Mouse (Mus musculus) WW6 (cell line): Measurements from ENCODE around the gene Inpp4a.

Experiments
- DNase-seq: peaks from one replicate; pipeline ENCODE4 v3.0.0-alpha.2; 2013; ENCODE audit warnings: low read depth, low spot score

Inpp4a gene

DNA sequence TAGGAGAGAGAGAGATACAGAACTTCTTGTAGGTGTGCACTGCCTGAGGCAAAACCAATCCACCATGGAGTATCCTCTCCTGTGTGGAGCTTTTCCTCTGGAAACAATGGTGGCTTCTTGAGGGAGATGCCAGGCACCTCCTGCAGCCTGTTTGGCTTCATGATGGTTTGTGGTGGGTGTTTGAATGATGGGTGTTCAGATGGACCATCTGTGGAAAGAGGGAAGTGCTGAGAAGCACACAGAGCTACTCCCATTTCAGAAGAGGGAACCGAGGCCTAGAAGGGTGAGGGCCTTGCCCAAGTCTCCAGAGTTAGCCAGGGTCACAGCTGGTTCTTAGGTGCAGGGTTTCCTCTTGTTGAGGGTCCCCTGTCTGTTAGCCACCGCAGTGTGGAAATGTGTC is 23.0 kb downstream of the Inpp4a start:
- no peak for DNase-seq

DNA sequence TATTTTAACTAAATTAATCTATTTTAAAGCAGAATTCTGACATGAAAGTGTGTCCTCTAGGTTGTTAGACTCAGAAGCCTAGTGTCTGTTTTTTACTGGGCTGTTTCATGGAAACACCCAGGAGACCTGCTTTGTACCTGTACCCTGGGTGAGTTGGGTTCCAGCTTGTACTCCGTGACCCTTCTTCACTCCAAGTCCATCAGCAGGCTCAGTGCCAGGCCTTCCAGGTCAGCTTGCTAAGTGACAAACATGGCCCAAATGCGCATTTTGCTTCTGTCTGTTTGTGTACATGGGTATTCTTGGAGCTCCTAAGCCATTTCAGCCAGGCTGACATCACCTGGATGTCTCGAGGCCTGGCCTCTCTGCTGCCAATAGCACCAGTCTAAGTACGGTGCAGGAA is 23.5 kb downstream of the Inpp4a start:
- no peak for DNase-seq

DNA sequence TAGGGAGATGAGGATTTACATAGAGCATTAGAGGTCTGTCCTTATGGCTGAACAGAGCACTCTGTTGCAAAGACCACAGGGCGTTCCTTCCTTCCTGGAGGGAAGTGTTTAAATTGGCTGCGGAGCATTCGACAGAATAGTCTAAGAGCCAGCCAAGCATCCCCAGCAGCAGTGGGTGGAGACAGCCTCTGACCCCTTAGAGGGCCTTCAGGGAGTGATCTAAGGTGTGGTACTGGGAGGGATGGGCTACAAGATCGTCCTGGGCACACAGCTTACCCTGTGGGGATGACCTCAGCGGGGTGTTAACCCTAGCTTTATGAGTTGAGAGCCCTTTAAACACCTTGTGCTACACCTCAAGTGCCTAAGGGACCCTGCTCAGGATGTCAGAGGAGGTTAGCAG is 24.9 kb downstream of the Inpp4a start:
- no peak for DNase-seq

DNA sequence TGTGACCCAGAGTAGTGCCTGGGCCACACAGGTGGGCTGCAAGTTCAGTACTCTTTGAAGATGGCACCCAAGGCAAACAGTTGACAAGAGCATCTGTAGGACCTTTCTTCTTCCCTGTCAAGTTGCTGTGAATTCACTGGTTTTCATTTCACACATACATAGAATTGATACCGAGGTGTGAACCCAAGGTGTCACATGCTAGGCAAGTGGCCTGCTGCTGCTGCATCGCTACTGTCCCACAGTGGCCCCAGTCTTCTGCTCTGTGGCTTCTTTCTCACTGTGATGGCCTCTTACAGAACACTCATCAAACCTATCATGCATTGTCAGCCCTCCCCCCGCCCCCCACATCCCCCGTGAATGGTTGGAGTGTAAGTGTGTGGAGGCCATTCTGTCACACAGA is 27.6 kb downstream of the Inpp4a start:
- no peak for DNase-seq

DNA sequence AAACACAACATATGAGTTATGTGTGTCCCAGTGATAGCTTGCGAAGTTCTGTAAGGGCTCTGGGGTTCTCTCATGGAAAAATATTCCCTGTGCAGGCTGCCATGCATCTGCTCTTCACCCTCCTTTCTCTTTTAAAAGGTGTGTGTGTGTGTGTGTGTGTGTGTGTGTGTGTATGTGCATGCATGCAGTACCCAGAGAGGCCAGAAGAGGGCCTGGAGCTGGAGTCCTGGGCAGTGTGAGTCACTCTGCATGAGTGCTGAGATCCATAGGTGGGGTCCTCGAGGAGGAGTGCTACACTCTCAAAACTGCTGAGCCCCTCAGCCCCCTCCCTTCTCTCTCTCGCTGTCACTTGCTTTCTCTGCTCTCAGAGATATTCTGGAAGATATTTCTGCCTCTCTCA is 29.5 kb downstream of the Inpp4a start:
- DNase-seq = no peak

DNA sequence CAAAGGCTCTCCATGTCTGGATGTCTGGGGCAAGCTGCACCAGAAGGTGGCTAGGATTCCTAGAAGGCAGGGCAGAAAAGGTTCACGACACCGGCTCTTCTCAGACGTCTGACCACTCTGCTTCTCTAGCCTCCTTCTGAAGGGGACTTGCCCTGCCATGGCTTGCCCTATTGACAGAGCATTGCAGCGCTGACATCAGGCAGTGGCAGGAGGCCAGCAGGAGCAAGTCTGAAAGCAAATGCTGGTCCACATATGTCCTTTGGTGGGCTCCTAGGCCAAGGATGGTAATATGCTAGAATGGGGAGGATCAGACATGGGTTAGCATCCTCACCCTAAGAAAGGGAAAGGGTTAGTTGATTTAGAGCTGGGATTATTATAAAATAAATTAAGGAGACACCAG is 30.2 kb downstream of the Inpp4a start:
- no peak for DNase-seq

DNA sequence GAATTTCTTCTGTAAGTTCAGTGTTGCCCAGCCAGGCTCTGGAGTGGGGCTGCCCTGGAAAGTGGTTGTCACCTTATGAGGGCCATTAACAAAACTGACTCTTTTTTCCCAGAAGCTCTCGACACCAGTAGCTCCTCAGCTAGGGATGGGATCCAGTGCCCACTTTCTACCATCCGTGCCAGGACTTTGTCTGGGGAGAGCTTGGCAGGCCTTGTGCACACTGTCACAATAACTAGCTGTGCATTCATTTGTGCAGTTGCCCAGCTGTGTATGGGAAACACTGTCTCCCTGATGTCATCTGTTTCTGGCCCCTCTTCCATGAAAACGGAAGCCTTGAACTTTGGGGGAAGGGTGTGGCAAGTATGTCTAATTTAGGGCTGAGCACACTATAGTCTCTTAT is 33.1 kb downstream of the Inpp4a start:
- no peak for DNase-seq

DNA sequence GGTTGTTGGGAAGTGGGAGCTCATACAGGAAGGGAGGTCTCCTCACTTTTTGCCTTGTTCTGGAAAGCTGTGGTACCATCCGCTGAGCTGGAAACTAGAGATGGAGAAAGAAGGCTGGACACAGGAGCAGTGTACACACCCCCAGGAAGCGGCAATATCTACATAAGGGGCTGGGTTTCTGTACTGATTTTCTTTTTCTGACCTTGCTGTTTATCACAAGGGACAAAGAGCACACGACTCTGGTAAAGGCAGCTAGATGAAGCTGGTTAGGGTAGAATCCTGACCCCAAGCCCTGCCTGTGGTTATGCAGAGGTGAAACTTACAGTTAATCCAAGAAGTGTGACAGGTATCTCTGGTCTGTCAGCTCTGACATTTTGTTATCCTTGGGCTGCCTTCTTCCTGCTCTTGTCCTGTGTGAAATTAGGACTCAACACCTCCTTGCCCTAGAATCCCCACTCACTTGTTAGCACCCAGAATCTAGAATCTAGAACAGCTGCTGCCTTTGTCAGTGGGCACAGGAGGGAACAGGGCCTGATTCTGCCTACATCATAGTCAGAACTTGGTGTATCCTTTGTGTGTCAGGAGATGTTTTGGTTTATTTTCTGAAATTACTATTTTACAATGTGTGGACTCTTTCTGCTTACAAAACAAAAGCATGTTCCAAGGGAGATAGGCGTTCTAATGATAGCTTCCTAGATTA is 34.2 kb downstream of the Inpp4a start:
- no peak for DNase-seq

DNA sequence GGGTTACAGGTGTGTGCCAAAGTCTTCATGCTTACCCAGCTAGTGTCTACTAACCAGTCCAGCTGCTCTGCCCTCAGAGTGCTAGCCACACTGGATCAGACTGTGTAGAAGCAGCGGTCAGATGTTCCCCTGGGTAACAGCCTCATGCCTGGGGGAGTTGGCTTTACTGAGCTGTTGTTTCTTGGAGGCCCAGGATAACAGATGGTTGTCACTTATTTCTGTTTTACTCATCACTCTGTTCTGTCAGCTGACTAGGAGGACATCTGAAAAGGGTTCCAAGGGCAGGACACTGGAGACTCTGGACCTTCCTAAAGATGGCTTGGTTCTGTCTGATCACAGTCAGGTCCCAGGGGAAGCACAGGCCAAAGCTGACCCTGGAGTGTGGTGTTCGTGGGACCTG is 36.4 kb downstream of the Inpp4a start:
- no peak for DNase-seq

DNA sequence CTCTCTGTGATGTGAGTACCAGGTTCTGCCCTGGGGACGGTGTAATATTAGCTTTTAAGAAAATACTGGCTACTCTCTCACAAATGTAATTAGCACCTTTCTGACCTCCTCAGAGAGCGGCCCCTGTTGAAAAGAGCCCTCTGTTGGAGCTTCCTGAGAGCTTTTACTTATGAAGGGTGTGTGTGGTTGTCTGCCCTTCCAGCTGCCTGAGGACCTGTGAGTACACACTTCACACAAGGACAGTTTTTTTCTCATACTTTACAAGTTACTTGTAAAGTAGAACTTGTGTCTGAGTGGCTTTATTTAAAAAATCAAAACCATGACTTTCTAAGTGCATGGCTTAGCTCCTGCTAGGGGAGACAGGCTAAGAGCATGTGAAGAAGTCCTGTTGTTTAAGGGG is 37.1 kb downstream of the Inpp4a start:
- DNase-seq = no peak

DNA sequence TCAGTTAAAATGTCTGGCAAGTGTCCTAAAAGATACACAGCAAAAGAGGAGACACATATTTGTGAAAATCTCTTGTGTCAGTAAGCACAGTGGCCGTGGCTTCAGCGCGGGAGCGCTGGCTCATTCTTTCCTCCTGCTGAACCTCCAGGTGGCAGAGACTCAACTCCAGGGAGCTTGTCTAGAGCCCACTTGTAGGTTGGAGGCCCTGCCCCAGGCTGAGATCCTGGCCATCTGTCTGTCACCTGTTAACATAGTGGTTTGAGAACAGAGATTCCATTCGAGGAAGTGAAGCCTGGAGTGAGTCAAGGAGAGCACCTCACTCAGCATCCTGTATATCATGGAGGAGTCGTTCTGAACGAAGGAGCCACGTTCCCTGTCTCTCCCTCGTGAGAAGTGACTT is 37.6 kb downstream of the Inpp4a start:
- DNase-seq = no peak

DNA sequence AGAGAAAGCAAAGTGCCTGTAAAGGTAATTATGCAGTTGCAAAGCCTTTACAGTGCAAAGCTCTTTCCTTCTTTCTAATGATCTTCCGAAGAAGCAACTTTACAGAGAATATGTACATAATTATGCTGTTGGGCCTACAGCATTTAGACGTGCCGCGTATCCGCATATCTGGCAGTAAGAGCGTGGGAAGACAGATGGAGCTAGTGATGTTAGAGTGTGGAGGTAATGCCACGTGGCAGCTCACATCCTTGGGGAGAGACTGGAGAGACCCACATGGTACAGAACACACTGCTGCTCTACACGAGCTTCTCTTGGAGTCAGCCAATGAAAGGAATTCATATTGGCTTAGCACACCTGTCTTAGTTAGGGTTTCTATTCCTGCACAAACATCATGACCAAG is 39.5 kb downstream of the Inpp4a start:
- no peak for DNase-seq

DNA sequence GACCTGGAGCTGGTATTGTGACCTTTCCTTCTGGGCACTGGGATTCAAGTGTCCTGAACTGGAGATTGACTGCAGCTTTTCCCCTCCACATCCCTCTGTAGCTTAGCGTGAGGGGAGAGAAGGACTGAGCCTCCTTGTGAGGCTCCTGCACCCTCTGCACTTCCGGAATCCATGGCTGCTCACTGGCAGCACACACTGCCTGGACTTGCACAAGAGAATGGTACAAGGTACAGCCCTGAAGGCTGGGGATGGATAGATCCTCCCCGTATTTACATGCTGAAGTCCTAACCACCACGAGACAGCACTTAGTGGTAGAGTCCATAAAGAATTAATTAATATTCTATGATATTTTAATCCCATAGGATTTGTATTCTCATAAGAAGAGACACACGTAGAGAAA is 41.7 kb downstream of the Inpp4a start:
- DNase-seq = no peak

DNA sequence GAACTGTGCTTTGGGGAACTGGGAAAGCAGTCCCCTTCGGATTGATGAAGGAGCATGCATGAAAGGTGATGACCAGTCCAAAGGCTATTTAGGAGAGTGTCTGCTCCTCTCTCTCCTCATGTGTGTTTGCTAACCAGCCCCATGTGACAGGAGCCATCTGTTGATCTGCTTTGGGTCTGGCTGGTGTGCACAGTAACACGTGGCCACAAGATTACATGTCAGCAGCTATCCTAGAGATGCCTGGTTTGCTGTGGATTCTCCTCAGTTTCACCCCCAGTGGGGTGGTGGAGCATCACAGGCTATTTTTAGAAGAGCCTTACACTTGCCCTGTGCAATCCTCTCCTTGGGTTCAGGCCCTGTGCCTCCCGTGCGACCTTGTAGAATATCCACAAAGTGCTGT is 42.2 kb downstream of the Inpp4a start:
- no peak for DNase-seq

DNA sequence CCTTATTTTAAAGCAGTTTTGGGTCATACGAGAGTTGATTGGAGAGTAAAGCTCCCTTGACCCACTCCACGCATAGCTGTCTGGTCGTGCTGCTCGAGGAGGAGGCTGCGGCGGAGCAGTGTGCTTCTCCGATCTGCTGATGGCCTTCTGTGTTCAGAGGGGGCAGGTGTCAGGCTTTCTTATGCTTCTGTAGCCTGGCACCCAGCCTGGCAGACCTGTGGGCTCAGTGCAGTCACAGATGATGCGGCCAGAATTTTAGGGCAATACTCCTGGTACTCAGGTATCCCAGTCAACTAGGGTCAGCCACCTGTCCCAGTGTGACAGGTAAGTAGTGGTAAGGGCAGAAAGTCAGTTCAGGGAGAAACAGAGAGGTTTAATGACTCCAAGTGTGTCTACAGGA is 42.9 kb downstream of the Inpp4a start:
- no peak for DNase-seq

DNA sequence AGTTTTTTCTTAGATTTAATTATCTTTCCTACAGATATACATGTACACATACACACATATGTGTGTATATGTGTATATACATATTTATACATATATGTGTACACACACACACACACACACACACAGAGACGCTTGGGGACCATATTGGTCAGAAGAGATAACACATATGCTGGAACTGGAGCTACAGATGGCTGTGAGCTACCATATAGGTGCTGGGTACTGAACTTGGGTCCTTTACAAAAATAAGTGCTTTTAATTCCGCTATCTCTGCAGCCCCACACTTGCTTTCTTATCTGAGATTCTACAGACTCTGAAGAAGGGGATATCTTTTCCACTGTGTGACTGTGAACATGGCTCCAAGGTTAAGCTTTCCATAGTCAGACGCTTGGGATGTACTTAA is 43.6 kb downstream of the Inpp4a start:
- no peak for DNase-seq

DNA sequence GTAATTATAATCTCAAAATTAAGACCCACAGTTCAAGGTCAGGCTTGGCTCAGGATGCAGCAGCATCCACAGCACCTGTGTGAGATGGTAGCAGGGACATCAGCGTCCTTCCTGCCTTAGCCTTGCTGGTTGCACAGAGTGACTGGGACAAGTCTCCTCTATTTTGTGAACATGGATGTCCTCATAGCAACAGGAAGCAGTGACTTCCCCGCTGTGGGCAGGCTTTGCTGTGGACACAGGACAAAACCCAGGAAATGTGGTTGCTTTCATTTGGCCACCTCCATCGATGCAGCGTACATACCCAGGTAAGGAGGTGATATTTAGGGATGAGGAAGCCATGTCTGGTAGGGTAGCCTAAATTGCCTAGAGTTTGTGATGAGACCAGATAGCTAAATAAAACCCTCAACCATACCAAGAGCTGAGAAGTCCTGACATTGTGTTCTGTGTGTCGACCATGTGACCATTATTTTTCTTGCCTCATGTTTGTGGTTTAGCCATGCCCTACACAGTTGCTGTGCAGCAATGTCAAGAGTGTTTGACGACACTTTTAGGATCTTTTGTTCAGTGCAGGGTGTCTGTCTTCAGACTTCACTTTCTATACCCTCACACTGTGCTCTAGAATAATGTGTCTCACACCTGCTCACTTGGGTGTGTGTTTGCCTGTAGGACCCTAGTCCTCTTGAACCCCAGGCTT is 44.7 kb downstream of the Inpp4a start:
- no peak for DNase-seq

DNA sequence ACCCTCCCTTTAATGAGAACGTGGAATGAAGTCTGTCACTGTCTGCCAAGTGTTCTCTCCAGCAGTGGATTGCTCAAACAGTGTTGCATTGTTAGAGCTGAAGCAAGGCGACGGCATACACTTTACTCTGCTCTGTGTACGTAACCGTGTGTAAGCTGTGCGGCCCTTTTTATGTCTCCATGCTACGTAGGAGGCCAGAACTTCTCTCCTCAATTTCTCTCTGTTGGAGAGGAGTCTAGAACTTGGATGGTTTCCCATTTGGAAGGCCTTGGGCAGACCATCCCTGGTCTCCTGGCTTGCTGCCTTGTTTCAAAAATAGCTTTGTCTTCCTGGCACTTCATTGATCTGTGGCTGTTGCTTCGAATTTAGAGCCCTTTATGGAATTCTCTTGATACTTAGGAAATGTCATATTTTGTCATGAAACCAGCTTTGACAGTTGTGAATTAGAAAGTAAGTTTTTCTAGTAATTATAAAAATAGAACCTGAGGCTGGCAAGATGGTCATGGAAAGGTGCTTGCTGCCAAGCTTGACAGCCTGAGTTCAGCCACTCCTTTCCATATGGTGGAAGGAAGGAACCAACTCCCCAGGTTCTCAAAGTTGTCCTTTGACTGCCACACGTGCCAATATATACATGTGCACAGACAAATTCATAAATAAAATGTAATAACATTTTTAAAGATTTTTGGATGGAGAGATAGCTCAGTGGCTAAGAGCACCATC is 47.9 kb downstream of the Inpp4a start:
- DNase-seq = no peak

DNA sequence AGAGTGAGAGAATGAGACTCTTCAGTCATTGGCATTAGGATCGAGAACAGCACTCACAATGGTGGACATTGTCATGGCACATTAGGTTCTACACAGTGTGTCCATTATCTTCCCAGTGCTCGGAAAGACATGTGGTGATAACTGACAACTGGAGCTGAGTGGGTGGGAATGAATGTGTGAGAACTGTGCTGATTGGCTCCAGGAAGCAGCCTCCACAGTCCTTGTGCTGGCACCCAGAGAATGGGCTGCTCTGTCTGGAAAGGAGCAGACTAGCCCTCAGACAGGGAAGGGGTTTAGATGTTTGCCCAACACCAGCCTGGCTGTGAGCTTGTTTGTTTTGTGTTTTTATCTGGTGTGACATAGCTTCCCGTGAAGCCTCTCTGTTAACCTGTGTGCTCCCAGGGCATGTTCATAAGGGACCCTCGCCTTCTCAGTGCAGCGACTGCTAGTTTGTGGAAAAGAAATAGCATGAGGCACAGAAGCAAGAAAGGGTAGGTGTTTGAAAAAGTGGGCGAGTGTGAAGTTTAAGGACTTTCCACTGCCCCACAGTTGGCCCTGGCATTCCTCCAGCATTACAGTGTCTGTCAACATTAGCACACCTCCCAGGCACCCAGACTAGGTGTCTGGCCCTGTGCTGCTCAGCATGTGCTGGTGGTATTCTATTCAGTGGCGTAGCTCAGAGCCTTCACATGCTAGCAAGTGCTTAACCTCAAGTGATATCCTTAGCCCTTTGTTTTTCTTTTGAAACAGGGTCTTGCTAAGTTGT is 51.4 kb downstream of the Inpp4a start:
- DNase-seq = no peak

DNA sequence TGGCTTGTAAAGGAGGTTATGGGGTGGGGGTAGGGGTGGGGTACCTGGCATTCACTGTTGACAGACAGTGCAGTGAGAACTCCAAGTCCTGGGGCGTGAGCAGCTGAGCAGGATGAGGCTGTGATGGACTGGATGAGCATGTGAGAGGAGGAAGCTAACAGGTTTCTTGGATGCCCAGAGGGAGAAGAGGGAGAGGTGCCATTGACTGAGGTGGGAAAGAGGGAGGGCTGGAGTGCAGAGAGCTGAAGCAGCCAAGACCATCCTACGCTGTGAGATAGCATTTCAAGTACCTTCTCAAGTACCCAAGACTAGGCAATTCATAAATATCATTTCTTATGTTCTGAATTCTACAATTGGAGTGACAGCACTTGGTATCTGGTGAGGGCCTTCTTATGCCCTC is 52.3 kb downstream of the Inpp4a start:
- no peak for DNase-seq

DNA sequence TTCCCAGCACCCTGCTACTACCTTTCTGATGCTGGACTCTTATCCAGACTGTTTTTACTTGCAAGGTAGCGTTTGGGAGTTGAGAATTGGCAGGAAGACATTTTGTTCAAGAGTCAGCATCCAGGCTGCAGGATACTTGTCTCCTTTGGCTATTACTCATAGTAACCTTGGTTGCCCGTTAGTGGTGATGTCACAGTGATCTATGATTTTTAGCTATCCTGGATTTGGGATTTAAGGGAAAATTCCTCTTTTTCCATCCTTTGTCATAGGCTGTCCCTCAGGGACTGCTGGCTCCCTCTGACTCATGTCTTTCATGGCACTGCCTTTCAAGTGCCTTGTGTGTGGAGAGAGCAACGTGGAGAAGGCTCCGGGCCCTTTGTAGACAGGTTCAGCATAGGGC is 53.8 kb downstream of the Inpp4a start:
- no peak for DNase-seq

DNA sequence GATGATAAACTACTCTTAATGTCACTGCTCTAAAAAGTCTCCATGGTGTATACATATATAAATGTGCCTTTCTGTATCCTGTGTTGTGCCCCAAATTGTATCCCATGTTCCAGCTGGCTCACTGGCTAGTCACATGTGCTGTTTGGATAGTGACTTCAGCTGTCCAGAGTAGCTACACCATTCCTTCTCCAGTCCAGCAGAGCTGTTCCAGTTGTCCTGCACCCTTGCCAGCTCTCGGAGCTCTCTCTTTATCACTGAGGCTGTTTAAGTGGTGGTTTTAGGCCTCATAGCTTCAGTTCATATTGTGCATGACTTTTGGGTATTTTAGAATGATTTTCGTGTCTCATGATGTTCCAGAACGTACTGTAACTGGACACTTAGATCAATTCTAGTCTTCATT is 55.8 kb downstream of the Inpp4a start:
- DNase-seq = no peak
